Mouse (Mus musculus): ENCODE data around the gene Pdcd1lg2.

Pdcd1lg2 gene

DNA sequence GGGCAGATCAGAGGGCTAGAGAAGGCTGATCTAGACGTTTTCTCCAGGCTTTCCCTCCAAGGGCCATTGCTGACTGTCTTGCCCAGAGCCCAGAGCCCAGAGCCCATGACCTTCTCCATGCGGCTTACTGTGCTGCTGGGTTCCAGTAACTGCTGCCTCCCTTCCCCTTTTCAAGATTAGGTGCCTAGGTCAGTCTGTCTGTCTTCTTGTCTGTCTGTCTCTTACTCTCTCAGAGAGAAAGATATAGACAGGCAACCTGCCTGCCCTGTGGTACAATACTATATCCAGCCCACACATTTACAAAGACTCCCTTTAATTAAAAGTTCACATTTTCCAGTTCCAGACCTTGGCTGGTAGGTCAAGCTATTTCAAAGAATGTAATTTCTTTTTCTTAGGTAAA lies 64.1 kb downstream of the Pdcd1lg2 start:
- no peak for DNase-seq

DNA sequence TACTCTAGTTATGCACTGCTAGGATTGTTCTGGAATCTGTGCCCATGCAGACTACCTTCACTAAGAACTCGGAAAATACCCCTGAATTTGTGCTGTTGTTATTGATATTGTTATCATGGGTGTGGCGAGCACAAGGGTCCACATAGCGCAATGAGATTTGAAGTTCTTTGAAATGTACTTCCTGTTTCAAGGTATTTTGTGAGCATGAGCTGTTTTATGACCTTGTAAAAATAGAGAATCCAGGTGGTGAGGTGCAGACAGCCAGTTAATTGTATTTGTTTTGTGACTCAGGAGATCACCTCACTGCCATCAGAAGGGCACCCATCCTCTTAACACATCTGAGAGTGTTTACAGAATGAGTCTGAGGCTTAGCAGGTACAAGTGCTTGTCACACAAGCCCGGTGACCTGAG lies 64.5 kb downstream of the Pdcd1lg2 start:
- no peak for DNase-seq

- no peak for DNase-seq
Measured at GRCm38 (mm10) chr19:29478598-29478997, 67.9 kb downstream of the Pdcd1lg2 start.

DNA sequence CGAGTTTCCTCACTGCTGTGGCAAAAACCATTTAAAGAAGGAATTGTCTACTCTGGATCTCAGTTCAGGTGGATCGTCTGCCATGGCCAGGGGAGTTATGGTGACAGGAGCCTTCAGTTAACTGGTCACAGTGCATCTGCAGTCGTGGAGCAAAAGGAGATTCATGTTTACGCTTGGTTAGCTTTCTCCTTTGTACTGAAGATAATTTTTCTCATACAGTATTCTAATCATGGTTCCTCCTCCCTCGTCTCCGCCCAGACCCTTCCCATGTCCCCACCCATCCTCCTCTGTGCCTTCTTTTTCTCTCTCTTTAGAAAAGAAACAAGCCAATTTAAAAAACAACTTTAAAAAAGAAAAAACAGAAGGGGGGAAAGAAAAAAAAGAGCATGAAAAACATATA lies 70.9 kb downstream of the Pdcd1lg2 start:
- no peak for DNase-seq

DNA sequence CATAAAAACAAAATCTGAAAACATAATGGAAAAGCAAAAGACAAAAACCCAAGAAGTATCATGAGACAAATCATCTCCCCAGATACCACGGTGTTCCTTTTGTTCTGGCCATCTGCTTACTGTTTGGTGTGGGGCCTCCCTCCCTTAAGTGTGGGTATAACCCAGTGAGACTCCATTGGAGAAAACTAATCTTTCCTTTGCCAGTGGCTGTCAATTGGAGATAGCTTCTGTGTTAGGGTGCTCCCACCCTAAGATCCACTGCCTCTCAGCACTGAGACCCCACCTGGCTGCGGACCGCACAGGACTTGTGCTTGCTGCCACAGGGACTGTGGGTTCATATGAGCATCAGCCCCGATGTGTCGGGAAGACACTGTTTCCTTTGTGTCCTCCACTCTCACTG lies 71.4 kb downstream of the Pdcd1lg2 start:
- DNase-seq = no peak

- peak; percentile 50 for DNase-seq
Measured at GRCm38 (mm10) chr19:29482637-29483036, 71.9 kb downstream of the Pdcd1lg2 start.

DNA sequence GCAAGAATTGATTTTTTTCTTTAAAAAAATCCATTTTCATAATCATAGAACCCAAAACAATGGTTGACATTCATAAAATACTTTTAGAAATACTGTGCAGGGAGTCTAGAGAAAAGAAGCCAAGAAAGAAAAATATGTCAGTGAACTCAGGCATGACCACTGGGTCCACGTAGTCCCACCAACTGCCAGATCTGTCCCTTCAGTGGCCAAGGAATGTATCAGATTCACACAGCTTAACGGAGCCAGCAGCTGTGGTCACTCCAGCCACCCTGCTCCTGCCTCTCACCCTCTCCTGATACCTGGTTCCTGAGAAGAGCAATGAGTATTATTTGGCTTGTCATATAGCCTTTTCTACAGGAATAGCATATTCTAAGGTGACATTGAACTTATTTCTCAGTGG lies 72.7 kb downstream of the Pdcd1lg2 start:
- DNase-seq = no peak

DNA sequence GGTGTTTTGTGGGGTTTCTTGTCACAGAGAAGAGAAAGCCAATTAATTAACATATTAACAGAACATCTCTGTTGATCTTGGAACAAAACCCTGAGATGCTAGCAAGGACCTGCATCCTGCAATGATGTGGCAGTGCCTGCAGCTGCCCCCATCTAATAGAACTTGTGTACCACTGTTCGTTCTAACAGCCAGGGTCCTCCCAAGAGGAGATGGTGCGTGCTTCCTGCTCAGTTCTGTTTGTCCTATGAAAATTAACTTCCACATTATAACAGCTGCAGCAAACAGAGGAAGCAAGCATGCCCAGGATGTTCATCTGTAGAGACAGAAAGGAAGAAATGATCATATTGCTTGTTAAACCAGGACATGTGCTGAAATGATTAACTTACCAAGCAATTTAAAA lies 73.8 kb downstream of the Pdcd1lg2 start:
- DNase-seq = no peak

- no peak for DNase-seq
Measured at GRCm38 (mm10) chr19:29485257-29485948, 74.7 kb downstream of the Pdcd1lg2 start.

- DNase-seq = peak; percentile 55
Measured at GRCm38 (mm10) chr19:29486545-29487206, 76.0 kb downstream of the Pdcd1lg2 start.

- no peak for DNase-seq
Measured at GRCm38 (mm10) chr19:29487326-29488072, 76.8 kb downstream of the Pdcd1lg2 start.

DNA sequence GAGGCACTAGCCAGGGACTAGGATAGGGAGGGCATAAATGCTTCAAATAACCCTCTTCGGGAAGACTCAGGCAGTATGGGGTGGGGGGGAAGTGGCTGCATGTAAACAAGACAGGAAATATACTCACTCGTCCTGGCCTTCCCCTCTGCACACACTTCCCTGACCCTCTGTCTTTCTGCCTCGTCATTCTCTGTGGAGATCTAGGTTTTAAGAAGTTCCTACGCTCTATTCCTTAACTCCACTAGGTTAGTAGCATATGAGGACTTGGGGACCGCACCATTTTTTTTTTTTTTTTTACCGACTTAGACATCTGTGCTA lies 77.3 kb downstream of the Pdcd1lg2 start:
- DNase-seq = no peak

GRCm38 (mm10) chr19:29488420-29488819 lies 77.7 kb downstream of the Pdcd1lg2 start:
- DNase-seq = no peak

GRCm38 (mm10) chr19:29489785-29490284 lies 79.1 kb downstream of the Pdcd1lg2 start:
- DNase-seq = no peak

- DNase-seq = no peak
Measured at GRCm38 (mm10) chr19:29491467-29491866, 80.7 kb downstream of the Pdcd1lg2 start.

DNA sequence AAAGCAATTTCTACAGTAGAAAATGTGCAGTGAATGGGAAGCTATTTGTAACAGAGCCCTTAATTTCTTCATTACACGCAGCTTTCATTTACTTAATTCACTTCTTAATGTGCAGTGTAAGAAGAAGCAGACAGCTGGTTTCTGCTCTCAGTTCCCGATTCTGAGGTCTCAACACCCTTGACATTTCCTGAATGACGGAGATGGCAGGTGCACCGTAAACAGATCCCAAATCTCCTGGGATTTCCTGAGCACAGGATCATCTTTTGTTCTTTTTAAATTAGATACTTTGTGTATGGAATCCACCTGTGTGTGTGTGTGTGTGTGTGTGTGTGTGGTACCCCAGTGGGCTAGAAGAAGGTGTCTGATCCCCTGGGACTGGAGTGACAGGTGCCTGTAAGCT lies 83.7 kb downstream of the Pdcd1lg2 start:
- no peak for DNase-seq

GRCm38 (mm10) chr19:29496001-29496597 lies 85.4 kb downstream of the Pdcd1lg2 start:
- DNase-seq = no peak

- DNase-seq = no peak
Measured at GRCm38 (mm10) chr19:29496786-29497557, 86.3 kb downstream of the Pdcd1lg2 start.

- no peak for DNase-seq
Measured at GRCm38 (mm10) chr19:29497874-29498273, 87.2 kb downstream of the Pdcd1lg2 start.

GRCm38 (mm10) chr19:29498842-29499456 lies 88.2 kb downstream of the Pdcd1lg2 start:
- no peak for DNase-seq

DNA sequence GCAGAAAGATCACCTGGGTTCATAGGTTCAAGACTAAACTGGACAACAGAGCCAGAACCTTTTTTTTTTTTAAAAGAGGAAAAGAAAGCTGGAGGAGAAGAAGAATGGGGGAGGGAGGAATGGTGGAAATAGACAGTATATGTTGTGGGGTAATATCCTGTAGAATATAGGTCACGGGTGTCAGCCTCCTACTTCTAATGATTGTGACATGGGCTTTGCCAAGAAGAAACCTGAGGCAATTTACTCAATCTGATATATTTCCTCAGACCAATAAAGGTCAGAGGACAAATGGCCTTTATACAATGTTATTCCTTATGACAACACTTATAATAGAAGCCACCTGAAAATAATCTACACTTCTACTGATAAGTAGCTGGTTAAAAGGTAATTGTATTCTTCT lies 89.6 kb downstream of the Pdcd1lg2 start:
- no peak for DNase-seq

- peak; percentile 74 for DNase-seq
Measured at GRCm38 (mm10) chr19:29501106-29501505, 90.4 kb downstream of the Pdcd1lg2 start.

All from retina, postnatal 1 day (tissue).